Mouse (Mus musculus) embryonic stem cell, embryonic (primary cell): Measurements from ENCODE around the gene Tagln3.

ENCODE experiments used
- CTCF ChIA-PET, 4 experiments: fragments of 300-600 bp in 2 of 4; fragments of 350-600 bp in 2 of 4; sonication (Branson Sonifier 250); formaldehyde crosslinking; loops; one replicate each; lab custom pipeline; 2022; ENCODE audit warnings: inconsistent platforms in 2 of 4; lab: Charles Lee
- POLR2A ChIA-PET, 4 experiments: fragments of 300-600 bp in 2 of 4; fragments of 350-600 bp in 2 of 4; sonication (Branson Sonifier 250); formaldehyde crosslinking; loops; one replicate each; lab custom pipeline; 2022; ENCODE audit warnings: antibody characterized with exemption in 4 of 4, inconsistent platforms in 1 of 4; lab: Charles Lee

The Tagln3 gene

DNA sequence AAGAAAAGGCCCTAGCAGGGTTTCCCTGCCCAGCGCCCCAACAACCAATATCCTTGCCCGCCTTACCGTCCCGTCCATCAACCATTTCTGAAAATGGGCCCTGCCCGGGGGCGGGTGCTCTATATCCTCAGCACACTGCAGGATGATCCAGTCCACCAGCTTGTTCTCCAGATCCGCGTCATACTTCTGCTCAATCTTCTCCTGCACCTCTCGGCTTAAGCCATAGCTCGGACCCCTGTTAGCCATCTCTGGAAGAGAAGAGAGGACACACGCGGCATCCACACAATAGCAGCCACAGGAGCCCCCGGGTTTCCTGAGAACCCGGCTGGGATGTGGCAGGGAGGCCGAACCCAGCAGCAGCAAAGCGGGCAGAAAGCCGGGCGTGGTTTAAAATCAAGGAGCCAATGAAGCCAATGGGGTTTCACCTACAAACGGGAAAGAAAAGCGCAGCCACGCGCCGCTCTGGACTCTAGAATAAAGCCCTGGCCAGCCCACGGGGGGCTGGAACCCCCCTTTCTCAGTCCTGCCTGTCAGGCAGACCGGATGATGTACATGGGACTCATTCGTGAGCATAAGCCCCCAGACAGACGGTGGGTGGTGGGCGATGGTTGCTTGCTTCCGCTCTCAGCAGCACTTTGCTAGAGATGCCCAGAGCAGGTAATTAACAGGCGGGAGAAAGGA lies at the start of gene Tagln3:
TSS of gene Tagln3 (minus strand) at position 548 of the 681 bp plus-strand sequence.
- POLR2A ChIA-PET: interaction anchor here (0.6 to 2.5 kb wide), 13 partner anchors 13 to 286 kb away, joined by 3 to 19 read pairs (median 5); partner anchors contain the start of genes Abhd10 (in 4 of the 4) and Plcxd2 (in 2 of the 4)
- CTCF ChIA-PET: interaction anchor here in 1 of 4 experiments (0.8 to 1.0 kb wide), 2 partner anchors 39 to 63 kb away, joined by 3 read pairs; no protein-coding TSS in a partner anchor

DNA sequence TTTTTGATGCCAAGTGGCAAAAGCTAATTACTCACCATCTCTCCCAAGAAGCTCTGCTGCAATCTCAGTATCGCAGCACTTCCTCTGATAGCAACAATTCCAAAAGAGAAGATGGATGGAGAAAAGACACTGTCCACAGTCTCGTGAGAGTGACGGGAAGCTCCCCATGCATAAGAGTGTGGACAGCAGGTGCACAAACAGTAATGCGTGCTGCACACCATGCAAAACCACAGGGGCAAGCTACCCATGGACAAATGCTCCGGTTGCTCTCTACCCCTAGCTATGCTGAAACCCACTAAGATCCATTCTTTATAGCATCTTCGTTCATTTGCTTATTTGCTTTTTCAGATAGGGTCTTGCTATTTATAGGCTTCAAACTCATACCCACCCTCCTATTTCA lies 46.5 kb upstream of the Tagln3 start:
- POLR2A ChIA-PET: no interaction called here
- CTCF ChIA-PET: no interaction called here

DNA sequence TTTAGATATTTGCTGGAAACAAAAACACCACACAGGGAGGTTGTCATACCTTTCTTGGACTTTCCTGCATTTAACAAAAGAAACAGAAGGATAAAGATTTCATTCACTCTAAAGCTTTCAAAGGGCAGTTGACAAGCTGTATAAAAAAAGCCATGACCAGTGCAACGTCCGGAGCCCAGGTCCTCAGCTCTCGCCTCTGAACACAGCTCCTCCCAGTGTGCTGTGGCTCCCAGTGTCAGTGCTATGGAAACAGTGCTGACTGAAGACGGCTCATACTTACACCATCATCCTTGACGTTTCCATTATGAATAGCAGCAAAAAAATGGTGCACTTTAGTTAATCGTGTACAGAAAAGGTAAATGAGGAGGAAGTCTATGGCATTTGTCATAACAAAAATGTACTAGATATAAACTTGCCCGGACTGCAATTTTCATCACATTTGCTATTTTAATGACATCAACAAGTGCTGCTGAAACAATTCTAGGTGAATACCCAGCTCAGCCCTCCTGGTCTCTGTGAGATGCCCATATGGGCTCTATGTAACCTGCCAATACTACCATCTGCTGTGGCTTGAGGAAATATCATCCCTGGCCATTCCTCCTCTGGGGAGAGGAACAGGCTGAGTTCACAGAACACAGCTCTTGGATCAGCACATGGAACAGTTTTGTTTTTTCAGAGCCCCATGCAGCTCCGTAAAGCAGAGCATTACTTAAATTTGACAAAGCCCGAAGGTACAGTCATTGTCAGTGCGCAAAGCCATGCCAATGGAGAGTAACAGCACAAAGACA lies 43.6 kb upstream of the Tagln3 start:
- ChIA-PET CTCF (interaction anchor here in 1 of 4 experiments (0.6 to 0.8 kb wide), 2 partner anchors 15 to 199 kb away, joined by 3 read pairs; no protein-coding TSS in a partner anchor), POLR2A (no interaction called here)

DNA sequence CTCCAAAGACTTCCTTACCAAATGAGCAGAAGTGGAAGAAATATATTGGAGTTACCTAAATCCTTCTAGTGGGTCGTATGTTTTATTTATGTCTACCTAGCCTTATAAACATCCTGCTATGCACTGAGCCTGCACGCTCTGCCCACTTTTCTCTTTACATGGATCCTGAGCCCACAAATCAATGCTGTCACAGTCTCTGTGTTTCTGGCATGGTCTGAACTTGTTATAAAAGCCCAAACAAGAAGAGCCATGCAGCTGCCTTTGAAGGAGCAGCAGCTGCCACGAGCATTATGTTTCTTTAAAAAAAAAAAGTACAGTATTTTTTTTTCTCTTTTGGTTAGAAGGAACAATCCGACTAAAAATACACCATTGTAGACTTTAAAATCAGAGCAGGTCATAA lies 43.0 kb upstream of the Tagln3 start:
- ChIA-PET POLR2A (no interaction called here), CTCF (interaction anchor here in 1 of 4 experiments (0.8 kb wide), 1 partner anchor 200 kb away, joined by 3 read pairs; no protein-coding TSS in a partner anchor)

DNA sequence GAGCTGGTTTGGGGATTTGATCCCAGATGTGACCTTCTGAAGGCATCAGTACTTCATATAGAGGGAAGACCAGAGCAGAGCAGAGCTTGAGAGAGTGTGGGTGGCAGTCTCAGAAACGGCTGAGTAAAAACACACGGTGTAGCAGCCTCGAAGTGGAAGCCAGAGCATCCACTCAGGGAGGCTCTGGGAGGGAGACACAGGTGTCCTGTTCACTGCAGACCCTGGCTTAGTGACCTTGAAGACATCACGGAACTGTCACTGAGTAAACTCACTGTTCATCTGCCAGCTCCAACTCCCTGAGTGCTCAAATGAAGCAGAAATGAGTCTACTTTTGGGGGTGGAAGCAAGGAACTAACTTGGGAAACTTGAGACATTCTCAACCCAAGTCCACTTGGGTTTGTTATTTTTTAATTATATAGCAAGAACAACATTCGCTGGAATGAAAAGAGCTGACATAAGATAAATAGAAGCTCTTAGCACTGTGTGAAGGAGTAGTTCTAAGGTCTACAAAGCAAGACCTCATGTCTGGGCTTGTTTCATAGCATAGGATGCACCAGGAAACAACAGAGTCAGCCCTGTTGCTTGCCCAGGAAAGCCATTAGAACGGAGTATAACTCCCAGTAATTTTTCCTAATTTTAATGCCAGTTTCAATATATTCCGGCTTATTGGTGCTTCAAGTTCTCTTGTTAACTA lies 41.5 kb upstream of the Tagln3 start:
- CTCF ChIA-PET: interaction anchor here in 2 of 4 experiments (0.6 to 1.1 kb wide), 2 partner anchors 135 to 187 kb away, joined by 3 read pairs; no protein-coding TSS in a partner anchor
- POLR2A ChIA-PET: no interaction called here

DNA sequence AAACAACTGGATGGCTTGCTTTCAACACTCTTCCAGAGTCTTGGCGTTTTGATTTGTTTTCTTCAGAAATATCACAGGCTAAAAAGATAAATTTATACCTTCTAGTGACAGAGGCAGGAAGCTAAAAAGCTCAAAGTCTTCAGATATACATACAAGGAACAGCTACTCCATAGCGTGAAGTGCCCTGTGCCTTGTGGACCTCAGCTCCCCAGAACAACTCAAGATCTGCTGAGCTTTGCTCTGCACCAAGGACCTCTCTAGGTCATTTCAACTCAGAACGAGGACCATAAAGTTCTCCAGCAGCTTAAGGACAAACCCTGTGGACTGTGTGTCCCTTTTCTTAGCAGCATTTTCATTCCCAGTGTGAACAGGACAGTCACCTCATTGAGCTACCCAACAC lies 40.7 kb upstream of the Tagln3 start:
- ChIA-PET POLR2A (interaction anchor here in 1 of 4 experiments (0.8 kb wide), 1 partner anchor 77 kb away, joined by 3 read pairs; no protein-coding TSS in a partner anchor), CTCF (interaction anchor here in 2 of 4 experiments (0.6 to 1.1 kb wide), 3 partner anchors 134 to 332 kb away, joined by 3 to 4 read pairs (median 3); no protein-coding TSS in a partner anchor)

DNA sequence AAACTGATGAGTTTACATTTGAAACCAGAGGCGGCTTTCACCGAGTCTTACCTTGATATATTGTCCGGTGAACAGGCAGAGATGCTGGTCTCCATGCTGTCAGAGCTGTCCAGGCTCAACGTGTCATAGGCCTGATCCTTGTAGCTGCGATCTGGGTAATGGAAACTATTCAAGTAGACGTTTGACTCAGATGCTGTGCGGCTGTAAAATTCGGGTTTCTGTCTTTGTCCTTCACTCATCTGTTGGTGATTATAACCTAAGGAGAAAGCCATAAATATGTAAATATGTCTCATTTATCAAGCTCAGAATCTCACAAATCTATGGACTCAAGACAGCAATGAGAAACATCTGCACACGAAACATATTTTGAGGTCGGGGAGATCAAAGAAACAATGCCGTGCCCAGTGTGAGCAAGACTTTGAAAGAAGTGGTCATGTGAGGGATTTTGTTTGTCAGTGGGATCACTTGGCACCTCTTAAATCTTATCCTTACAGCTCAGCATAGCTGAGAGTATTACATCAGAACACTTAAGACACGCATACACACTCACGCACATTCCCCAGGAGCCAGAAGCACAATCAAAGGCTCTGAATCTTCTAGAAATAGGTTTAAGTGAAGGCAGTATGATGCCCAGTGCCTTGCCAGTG lies 38.6 kb upstream of the Tagln3 start:
- POLR2A ChIA-PET: no interaction called here
- CTCF ChIA-PET: interaction anchor here in 2 of 4 experiments (0.6 kb wide), 2 partner anchors 64 to 130 kb away, joined by 3 read pairs; no protein-coding TSS in a partner anchor

DNA sequence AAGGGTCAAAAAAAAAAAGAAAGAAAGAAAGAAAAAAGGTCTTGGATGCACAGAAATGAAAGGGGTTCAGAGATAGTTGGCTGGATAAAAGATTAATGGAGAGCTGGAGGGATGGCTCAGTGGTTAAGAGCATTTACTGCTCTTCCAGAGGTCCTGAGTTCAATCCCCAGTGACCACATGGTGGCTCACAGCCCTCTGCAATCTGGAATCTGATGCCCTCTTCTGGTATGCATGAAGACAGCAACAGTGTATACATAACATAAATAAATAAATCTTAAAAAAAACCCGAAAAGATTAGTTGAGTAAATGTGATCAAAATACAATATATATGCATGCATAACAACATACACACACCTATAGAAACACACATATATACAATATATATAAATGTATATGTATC lies 37.0 kb upstream of the Tagln3 start:
- CTCF ChIA-PET: no interaction called here
- POLR2A ChIA-PET: no interaction called here

DNA sequence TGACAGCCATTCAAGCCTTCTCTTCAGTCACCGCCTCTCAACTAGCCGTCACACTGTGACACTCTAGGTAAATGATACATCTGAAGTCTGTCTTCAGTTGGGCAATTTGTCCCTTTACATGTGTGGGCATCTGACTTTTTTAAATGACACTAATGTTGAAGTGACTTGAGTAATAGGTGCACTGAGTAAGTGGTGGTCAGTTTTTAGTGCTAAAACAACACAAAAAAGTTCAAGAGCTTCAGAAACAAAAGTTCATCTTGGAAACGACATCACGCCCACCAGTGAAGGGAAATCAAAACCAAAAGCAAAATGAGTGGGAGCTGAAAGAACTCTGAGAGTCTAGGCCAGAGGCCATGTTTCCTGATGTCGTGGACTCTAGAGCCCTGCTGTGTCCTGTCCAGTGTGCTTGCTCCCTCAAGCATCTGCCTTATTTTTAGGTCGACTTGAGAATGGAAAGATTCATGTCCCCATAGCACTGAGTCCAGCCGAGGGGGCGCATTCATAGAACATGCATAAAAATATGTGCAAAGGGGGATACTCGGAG lies 34.4 kb upstream of the Tagln3 start:
- ChIA-PET POLR2A (no interaction called here), CTCF (interaction anchor here in 1 of 4 experiments (1.0 kb wide), 1 partner anchor 208 kb away, joined by 4 read pairs; no protein-coding TSS in a partner anchor)

DNA sequence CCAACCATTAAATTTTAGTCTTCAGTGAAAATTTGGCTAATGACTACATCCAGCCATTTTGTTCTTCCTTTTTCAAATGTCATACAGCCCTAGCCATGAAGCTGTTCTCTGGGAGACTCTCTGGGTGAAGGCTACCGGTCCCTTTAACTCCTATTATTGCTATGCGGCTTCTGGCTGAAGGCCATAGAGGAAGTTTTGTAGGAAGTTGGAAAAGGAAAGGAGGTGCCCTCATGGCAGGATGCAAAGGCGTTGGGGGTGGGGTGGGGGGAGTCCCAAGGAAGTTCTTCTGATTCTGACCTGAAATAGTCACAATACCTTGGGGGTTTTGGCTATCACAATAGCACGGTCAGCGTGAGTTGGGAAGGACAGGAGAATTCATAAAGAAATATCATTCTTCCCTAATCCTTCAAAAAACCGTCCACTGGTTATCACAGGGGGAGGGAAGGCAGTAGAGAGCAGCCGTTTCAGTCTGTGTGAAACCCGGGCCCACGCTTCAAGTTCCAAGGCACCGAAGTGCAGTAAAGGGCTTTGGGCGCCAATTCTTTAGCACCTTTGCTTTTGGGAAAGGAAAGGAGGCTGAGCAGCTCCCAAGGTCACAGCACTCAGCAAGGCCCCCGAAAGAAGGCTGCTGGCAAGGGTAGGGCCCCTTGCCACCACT lies 33.1 kb upstream of the Tagln3 start:
- ChIA-PET CTCF (interaction anchor here in 3 of 4 experiments (0.5 to 2.2 kb wide), 5 partner anchors 18 to 234 kb away, joined by 3 to 10 read pairs (median 4); no protein-coding TSS in a partner anchor), POLR2A (no interaction called here)

DNA sequence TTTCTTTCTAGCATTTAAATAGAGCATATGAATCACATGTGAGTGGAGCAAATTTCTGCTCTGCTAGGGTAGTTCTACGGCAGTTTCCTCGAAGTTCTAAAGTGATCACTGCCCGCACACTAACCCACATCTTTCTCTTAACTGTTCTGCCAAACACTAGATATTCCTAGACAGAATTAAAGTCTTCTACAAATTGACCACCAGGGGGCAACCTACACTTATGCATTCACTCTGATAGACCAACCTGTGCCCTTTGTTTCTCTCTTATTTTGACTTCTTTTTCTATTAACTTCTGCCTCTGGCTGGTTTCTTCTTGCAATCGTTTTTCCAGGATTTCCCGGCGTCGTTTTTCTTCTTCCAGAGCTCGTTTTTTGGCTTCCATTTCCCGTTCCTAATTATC lies 32.4 kb upstream of the Tagln3 start:
- ChIA-PET CTCF (interaction anchor here (0.5 to 2.2 kb wide), 9 partner anchors 14 to 235 kb away, joined by 3 to 10 read pairs (median 4); partner anchors contain the start of gene Abhd10 (in 1 of the 4)), POLR2A (no interaction called here)

DNA sequence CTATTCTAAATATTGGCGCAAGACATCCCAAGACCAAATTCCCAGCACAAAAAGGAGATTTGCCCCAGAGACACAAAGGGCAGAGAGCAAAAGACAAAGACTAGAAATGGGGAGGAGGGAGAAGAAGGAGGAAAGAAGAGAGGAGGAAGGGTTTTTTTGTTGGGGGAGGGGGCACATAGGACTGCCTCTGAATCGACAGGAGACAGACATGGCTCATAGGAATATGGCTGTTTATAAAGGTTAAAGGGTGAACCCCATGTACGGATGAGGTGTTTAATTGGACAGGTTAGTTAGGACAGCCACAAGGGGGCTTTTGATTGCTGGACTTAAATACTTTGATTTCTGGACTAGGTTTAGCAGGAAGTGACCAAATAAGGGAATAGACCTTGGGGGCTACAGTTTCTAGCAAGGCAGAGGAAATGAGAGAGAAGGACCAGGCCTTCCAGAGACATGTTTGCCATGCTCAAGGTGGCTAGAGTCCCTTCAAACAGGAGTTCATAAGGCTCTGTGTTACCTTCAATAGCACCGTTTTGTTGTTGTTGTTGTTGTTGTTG lies 19.3 kb upstream of the Tagln3 start:
- POLR2A ChIA-PET: interaction anchor here in 3 of 4 experiments (0.6 to 2.2 kb wide), 9 partner anchors 9 to 267 kb away, joined by 3 to 19 read pairs (median 8); partner anchors contain the start of genes Tagln3 (in 3 of the 3) and Plcxd2 (in 1 of the 3)
- CTCF ChIA-PET: no interaction called here

DNA sequence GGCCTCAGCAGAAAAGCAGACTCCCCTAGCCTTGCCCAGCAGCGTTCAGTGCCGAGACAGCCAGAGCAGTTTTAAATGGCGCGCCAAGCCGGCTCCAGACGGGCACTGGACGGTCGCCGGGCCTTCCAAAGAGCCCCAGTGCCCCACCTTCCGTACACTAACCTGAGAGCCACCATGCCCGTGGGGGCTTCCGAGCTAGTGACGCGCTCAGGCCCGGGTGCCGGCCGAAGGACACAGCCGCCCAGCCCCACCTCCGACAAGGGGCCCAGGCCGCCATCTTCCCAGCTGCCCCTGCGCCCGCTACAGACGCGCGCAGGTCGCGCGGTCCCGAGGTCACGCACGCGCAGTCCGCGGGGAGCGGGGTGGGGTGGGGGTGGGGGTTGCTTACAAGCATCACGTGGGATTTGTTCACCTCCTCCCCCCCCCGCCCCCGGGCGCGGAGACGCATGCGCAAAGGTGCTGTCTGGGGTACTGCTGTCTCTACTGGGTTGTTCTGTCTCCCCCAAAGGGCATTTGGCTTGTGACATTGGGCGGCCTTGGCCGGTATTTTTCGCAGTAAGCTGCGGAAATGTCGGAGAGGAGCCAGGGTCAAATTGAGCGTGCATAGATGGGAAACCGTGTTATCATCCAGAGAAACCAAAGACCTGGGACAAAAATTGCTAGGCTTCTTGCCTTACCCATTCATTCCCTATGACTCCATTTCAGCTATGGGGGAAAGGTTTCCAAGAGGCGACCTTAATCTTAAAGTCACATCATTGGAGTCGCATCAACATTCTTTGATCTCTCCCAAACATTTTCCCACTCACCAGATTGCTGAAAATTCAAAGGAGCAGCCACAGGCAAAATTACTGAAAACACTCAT lies 18.4 kb upstream of the Tagln3 start, which contains the start of gene Abhd10:
TSS of gene Abhd10 (minus strand) at position 341 of the 862 bp plus-strand sequence.
- POLR2A ChIA-PET: interaction anchor here (0.6 to 2.2 kb wide), 24 partner anchors 9 to 758 kb away, joined by 3 to 19 read pairs (median 5); partner anchors contain the start of genes Tagln3 (in 4 of the 4) and Plcxd2 (in 1 of the 4)
- CTCF ChIA-PET: interaction anchor here in 1 of 4 experiments (1.0 kb wide), 2 partner anchors 14 to 58 kb away, joined by 3 to 5 read pairs; no protein-coding TSS in a partner anchor

DNA sequence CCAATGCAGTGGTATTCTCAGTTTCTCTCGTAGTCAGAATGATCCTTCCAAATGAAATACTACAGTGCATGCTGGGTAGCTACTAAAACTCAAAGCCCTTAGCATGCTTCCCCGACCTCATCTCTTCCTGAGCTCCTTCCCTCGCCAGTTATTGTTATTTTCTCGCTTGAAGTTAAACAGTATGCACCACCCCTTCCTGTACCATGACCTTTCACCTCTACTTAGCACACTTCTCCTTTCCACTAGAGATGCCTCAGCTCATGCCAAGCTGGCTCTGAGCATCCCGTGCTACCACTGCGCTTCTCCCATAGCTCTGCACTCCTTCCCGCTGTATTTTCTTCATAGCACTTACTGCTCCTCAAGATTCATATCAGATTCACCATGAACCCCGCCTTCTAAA lies 13.5 kb upstream of the Tagln3 start:
- ChIA-PET CTCF (no interaction called here), POLR2A (interaction anchor here in 2 of 4 experiments (0.5 to 1.8 kb wide), 7 partner anchors 10 to 273 kb away, joined by 3 to 8 read pairs (median 5); partner anchors contain the start of genes Plcxd2 (in 1 of the 2) and Tagln3 (in 1 of the 2))

DNA sequence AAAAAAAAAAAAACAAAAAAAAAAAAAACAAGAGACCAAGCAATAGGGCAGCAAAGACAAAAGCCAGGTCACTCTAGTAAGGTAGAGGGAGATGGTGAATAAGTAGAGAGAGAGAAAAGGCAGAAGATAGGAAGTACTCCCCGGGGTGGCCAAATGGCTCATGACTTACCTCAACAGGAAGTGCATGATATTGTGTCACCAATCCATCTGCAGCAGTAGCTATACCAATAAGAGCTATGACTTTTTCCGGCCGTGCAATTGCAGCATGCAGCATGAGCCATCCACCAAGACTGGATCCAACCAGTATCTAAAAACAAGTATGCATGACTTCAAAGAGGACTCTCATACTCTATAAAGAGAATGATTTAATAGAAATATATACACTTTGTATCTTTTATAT lies 12.3 kb upstream of the Tagln3 start:
- POLR2A ChIA-PET: interaction anchor here in 1 of 4 experiments (0.6 to 1.8 kb wide), 3 partner anchors 8 to 13 kb away, joined by 4 to 6 read pairs (median 5); no protein-coding TSS in a partner anchor
- CTCF ChIA-PET: no interaction called here
